Mouse (Mus musculus) G1E-ER4 (cell line): ENCODE results near the gene Fam169b. TPM values are rescaled to one million over a fixed set of nuclear protein-coding genes. Genes with fewer than 3 reads are reported as not detected.

Source experiments
- GATA1 ChIP-seq: IDR thresholded peaks from one replicate; pipeline ENCODE4 v1.8.0; 2012; ENCODE audit warnings: low read length, inconsistent platforms
- polyA plus RNA-seq: library from polyadenylated mRNA; stranded (reverse); fragments of >175 nt; gene quantifications from 2 replicates; pipeline ENCODE4 v1.2.3, GENCODE M21; 2012

Fam169b gene
- polyA plus RNA-seq, 1 experiment: not detected

GRCm38 (mm10) chr7:68326190-68326722 is 52.6 kb downstream of the Fam169b start:
- no peak for TF ChIP-seq GATA1

GRCm38 (mm10) chr7:68329000-68329399 is 55.4 kb downstream of the Fam169b start:
- no peak for TF ChIP-seq GATA1

- no peak for TF ChIP-seq GATA1
Measured at GRCm38 (mm10) chr7:68332799-68333198, 59.2 kb downstream of the Fam169b start.

DNA sequence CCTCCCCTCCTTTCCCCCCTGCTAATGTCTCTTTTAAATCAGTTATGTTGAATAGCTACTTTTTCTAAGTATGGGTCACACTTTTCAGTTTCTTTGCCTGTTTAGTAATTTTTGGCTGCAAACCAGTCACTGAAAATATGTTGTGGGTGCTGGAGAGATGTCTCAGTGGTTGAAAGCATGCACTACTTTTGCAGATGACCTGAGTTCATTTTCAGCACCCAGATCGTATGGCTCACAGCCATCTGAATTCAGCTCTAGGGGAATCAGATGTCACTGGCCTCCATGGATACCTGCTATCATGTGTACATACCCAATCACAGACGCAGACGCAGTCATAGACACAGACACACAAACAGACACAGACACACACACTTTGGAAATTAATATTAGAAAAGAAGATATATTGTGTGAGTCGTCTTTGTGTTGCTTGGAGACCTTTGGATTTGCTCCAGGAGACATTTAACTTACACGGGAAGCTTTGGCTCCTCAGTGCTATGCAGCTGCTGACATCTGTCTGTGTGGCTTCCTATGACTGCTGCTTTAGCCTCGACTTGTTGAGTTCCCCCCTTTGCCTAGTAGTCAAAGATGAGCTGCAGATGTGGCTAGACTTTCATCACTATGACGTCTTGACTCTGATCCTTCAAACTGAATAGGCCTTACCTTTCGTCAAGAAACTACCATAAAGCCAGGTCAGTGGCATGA is 63.6 kb downstream of the Fam169b start:
- TF ChIP-seq GATA1: no peak

DNA sequence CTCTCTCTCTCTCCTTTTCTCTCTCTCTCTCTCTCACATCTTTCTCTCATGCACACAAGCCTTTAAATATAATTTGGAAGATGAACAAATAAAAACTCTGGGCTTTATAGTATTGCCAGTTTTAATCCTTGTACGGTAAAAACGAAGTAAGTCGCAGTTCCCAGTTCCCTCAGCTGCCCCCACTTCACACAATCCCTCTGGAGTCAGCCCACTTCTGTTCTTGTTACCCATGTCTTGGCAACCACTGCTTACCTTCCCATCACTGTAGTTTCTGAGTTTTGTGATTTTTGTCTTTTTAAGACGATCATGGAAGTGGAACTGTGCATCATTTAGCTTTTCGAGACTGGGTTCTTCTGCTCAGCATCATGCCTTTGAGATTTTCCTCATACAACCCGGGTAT is 65.0 kb downstream of the Fam169b start:
- TF ChIP-seq GATA1: no peak

DNA sequence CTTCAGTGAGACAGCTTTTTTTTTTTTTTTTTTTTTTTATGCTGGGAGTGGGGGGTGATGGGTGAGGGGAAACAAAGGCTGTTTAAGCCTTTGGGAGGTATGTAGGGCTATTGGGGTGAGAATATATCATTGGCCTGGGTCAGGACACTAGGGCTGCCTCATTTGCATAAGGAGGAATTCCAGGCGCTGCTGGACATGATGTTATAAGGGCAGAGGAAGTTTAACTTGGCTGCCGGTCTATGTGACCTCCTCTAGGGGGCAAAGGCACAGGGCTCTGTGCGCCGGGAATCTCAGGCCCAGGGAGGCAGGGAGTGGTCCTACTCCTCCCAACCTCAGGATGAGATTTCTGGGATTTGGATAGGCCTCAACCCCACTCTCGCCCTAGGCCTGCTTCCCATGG is 70.9 kb downstream of the Fam169b start:
- no peak for TF ChIP-seq GATA1

GRCm38 (mm10) chr7:68345963-68346362 is 72.3 kb downstream of the Fam169b start:
- no peak for TF ChIP-seq GATA1

DNA sequence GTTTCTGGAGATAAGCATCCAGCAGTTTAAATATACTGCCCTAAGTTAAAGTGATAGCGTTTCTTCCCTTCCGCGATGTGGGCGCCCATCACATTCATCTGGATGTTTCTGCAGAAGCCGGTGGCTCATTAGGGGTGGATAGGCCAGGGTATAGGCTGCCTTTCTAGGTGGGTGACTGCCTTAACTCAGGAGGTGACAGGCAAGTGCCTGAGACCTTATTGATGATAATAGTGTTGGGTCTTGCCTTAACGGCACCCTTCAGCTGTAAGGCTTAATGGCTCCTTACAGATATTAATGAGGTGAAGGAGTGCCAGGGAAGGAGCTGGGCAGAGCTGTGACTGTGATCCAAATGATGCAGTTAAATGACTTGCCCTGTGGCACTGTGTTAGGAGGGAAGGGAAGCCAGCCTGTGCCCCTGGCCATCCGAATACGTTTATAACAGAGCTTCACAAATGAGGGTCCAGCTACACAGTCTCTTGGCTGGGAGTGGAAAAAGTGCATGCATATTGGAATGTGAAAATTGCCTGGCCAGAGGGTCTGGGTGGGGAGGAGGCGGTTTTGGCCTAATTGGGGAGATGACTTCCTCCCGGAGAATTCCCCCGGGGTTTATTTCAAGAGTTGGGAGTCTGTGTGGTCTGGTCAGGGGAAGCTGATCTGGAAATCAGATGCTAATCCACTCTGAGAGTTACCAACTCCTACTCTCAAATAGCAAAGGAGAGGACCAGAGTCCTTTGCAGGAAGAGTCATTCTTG is 81.9 kb downstream of the Fam169b start:
- TF ChIP-seq GATA1: no peak

DNA sequence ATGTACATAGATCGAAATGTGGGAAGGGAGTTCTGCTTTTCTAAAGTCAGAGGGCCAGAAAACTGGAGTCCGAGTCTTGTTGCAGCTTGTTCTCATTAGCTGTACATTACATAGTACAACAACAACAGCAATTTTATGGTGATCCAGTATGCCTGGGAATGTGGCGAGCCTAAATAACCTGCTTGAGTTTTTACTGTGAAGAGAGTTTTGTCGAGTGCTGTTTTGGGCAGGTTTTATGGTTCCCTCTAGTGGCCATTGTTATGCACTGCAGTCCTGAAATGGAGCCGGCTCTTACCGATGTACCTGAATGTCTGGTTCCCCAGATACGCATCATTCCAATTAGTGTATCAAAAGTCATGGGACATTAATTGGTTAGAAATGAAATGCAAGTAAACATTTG is 83.8 kb downstream of the Fam169b start:
- no peak for TF ChIP-seq GATA1

DNA sequence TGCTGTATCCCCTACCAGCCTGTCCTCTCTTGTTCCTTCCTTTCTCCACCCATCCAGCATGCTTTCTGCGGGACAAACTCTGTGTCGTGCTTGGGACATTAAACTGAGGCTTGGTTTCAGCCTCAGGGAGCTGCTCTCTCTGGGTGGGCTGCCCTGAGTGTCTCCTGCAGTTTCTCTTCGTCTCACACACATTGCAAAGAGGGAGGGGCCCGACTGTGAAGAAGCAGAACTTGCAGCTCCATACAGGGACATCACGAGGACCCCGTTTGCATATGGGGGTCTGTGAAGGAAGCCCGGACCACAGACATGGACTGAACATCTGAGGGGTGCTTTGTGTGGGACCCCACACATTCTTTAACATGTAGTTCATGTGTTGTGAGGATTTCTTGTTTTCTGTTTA is 89.0 kb downstream of the Fam169b start:
- TF ChIP-seq GATA1: no peak

GRCm38 (mm10) chr7:68365711-68366110 is 92.1 kb downstream of the Fam169b start:
- TF ChIP-seq GATA1: no peak

- TF ChIP-seq GATA1: no peak
Measured at GRCm38 (mm10) chr7:68368948-68369347, 95.3 kb downstream of the Fam169b start.

GRCm38 (mm10) chr7:68369694-68370093 is 96.1 kb downstream of the Fam169b start:
- no peak for TF ChIP-seq GATA1

GRCm38 (mm10) chr7:68374109-68374857 is 100.6 kb downstream of the Fam169b start:
- TF ChIP-seq GATA1: no peak

- TF ChIP-seq GATA1: no peak
Measured at GRCm38 (mm10) chr7:68382187-68382586, 108.5 kb downstream of the Fam169b start.

- TF ChIP-seq GATA1: no peak
Measured at GRCm38 (mm10) chr7:68386767-68387166, 113.1 kb downstream of the Fam169b start.
